Mouse (Mus musculus) MN1 (cell line): ENCODE results near the gene Ccl20.

Experiments used
- DNase-seq: peaks from one replicate; pipeline ENCODE4 v3.0.0-alpha.2; 2016; ENCODE audit warnings: low spot score

Gene Ccl20

GRCm38 (mm10) chr1:83138721-83139120, 22.2 kb downstream of the Ccl20 start:
- DNase-seq, result no peak

- no peak for DNase-seq
These were observed 24.9 kb downstream of the Ccl20 start for GRCm38 (mm10) chr1:83141510-83141909.

- DNase-seq, result no peak
These were observed 25.5 kb downstream of the Ccl20 start for GRCm38 (mm10) chr1:83142055-83142454.

- DNase-seq, result no peak
These were observed 30.0 kb downstream of the Ccl20 start for GRCm38 (mm10) chr1:83146547-83146946.

- DNase-seq, result no peak
These were observed 33.7 kb downstream of the Ccl20 start for GRCm38 (mm10) chr1:83150227-83150626.

GRCm38 (mm10) chr1:83152961-83153360, 36.4 kb downstream of the Ccl20 start:
- no peak for DNase-seq

- no peak for DNase-seq
These were observed 40.3 kb downstream of the Ccl20 start for GRCm38 (mm10) chr1:83156876-83157275.

GRCm38 (mm10) chr1:83159603-83160002, 43.0 kb downstream of the Ccl20 start, which contains the start of gene Daw1:
Daw1 (plus strand) TSS chr1:83159752.
- DNase-seq, result no peak

- DNase-seq, result no peak
These were observed 45.1 kb downstream of the Ccl20 start for GRCm38 (mm10) chr1:83161658-83162057.

- no peak for DNase-seq
These were observed 47.5 kb downstream of the Ccl20 start for GRCm38 (mm10) chr1:83164027-83164426.
